Mouse (Mus musculus) limb, embryonic 12.5 days (tissue): Measurements from ENCODE around the gene Zfyve28. TPM values are rescaled to one million over a fixed set of nuclear protein-coding genes. Genes with fewer than 3 reads are reported as not detected.
A peak's percentile ranks its signal among the peaks of the same experiment; 100 is the strongest.

Experiments
- ATAC-seq: fragments of 200-750 bp; cut with Nextera tagmentation; 2 replicates; pipeline ENCODE4 v1.8.0; 2017; ENCODE audit warnings: low read depth, moderate TSS enrichment; ENCODE audit not compliant: insufficient number of reproducible peaks, insufficient read depth, low FRiP score, low TSS enrichment
- H3K27ac ChIP-seq: fragments of 300-500 bp; sonication (generic); 2 replicates; pipeline ENCODE4 v1.5.1; 2016; ENCODE audit warnings: mild to moderate bottlenecking, moderate library complexity
- H3K27me3 ChIP-seq: fragments of 300-500 bp; sonication (generic); 2 replicates; pipeline ENCODE4 v1.6.1; 2016; ENCODE audit warnings: mild to moderate bottlenecking, moderate library complexity
- H3K36me3 ChIP-seq: fragments of 300-500 bp; sonication (generic); 2 replicates; pipeline ENCODE4 v1.6.1; 2016; ENCODE audit warnings: mild to moderate bottlenecking, moderate library complexity
- H3K4me1 ChIP-seq: fragments of 300-500 bp; sonication (generic); replicated peaks from 2 replicates; pipeline ENCODE4 v1.6.1; 2016
- H3K4me2 ChIP-seq: fragments of 300-500 bp; sonication (generic); 2 replicates; pipeline ENCODE4 v1.6.1; 2016; ENCODE audit warnings: mild to moderate bottlenecking, moderate library complexity
- H3K4me3 ChIP-seq: fragments of 300-500 bp; sonication (generic); replicated peaks from 2 replicates; pipeline ENCODE4 v1.5.1; 2016; ENCODE audit warnings: mild to moderate bottlenecking
- H3K9ac ChIP-seq: fragments of 300-500 bp; sonication (generic); replicated peaks from 2 replicates; pipeline ENCODE4 v1.6.1; 2016; ENCODE audit warnings: mild to moderate bottlenecking, moderate library complexity
- H3K9me3 ChIP-seq: fragments of 300-500 bp; sonication (generic); 2 replicates; pipeline ENCODE4 v1.6.1; 2016; ENCODE audit warnings: mild to moderate bottlenecking, moderate library complexity
- WGBS: fragments of 180-500 bp; shearing (Covaris S2); methylation state at CpG from one replicate; pipeline ENCODE4 v1.1.7; 2016; 5-methylcytosine and 5-hydroxymethylcytosine counted together
- polyA plus RNA-seq: library from polyadenylated mRNA; unstranded; fragments of >200 nt; fragmentation: Nextera tagmentation; extraction: Ambion mirVana; gene quantifications from 2 replicates; pipeline ENCODE4 v1.2.1, GENCODE M21; 2016

Gene Zfyve28
- polyA plus RNA-seq, 1 experiment from 2014 or later = 2.0 TPM

DNA sequence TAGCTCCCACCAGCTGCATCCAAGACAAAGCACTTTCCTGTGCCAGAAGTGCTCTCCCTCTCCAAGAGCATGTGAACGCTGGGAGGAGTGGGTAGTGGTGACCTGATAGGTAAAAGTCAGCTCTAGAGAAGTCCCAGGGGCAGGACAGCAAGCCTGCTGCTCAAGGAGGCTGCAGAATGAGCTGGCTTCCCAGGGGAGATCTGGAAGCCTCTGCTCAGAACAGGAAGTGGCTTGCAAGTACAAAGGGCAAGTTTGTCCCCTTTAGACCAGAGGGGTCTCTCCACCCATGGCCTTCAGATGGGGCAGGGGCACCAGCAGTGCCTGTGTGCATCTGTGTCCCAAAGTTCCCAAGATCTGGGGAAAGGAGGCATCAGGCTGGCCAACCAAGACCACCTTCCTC lies 98.7 kb downstream of the Zfyve28 start:
- Histone ChIP-seq H3K27ac (no peak overlapping the region), H3K4me2 (no peak overlapping the region), H3K4me3 (no peak overlapping the region), H3K9me3 (no peaks in the 10 kb centered on the region), H3K4me1 (peaks cover 37% of the 10 kb centered on the region), H3K9ac (no peak overlapping the region), H3K36me3 (peaks cover 9% of the 10 kb centered on the region; the same call in 1 of the 2 replicates), H3K27me3 (peaks cover 4% of the 10 kb centered on the region; the same call in 1 of the 2 replicates)
- ATAC-seq = no peak
- WGBS = 64% methylated on average over 1 of the region's 1 CpGs

DNA sequence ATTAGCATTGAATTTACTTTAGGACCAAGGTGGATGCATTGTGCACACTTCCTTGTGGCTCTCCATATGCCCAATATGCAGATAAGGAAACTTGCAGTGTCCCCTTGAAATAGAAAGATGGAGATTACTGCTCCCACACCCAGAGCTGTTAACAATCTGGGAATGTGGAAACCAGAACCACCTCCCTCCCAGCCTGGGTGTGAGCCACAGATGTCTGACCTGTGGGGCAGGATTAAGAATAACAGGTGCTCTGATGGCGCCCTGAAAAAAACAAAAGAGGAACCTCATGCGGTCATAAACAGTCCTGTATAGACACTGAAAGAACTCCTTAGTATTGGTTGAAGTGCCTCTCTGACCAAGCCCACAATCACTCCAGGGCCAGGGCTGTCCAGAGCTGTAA lies 99.4 kb downstream of the Zfyve28 start:
- Histone ChIP-seq H3K36me3 (peaks cover 14% of the 10 kb centered on the region), H3K4me2 (peak overlapping the region; percentile 70), H3K9me3 (no peaks in the 10 kb centered on the region), H3K27me3 (peaks cover 4% of the 10 kb centered on the region; the same call in 1 of the 2 replicates), H3K4me1 (peaks cover 44% of the 10 kb centered on the region), H3K9ac (peak overlapping the region; percentile 63; the same call in 1 of the 2 replicates), H3K4me3 (peak overlapping the region; percentile 95; the same call in 1 of the 2 replicates), H3K27ac (no peak overlapping the region)
- 67% methylated on average over 2 of the region's 2 CpGs for WGBS
- no peak for ATAC-seq

DNA sequence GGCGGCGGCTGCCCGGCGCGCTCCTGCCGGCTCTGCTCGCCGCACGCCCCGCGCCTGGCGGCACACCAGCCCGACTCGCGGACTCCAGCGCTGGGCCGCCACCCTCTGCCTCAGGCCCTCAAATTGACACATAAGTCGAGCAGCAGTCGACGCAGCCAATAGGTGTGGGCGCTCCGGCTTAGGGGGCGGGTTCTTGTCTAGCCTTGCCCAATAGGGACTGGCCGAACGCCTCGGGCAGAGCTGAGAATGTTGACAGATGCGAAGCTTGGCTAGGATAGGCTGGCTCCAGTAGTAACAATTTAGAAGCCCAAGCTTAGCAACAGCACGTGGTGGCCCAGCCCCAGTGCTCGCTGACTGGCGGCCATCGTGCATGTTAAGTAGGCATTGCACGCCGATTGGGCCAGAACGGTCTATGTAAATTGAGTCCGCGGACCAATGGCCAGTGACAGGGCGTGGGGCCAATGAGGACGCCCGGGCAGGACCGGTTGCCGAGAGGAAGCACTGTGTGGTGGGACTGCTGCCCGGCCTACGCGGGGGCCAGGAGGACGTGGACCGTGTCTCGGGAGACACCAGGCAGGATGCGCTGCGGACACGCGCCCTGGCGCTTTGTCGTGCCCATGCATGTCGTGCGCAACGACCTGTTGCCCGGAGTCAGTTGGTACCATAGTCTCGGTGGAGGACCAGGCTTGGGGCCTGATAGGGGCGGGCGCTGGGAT lies 100.5 kb downstream of the Zfyve28 start, which contains the start of gene Mxd4:
Gene Mxd4 (minus strand): TSS at position 120 of the 716 bp plus-strand sequence.
- ATAC-seq = peak; percentile 99
- H3K4me1 ChIP-seq = peaks cover 53% of the 10 kb centered on the region
- peaks cover 20% of the 10 kb centered on the region for H3K36me3 ChIP-seq
- no peaks in the 10 kb centered on the region for H3K9me3 ChIP-seq
- H3K27me3 ChIP-seq = peaks cover 4% of the 10 kb centered on the region; the same call in 1 of the 2 replicates
- under 1% methylated on average over 60 of the region's 60 CpGs for WGBS
- H3K4me3 ChIP-seq = peak within 1 kb of the TSS; percentile 95
- H3K4me2 ChIP-seq = peak within 1 kb of the TSS; percentile 94
- peak within 1 kb of the TSS; percentile 80 for H3K9ac ChIP-seq
- H3K27ac ChIP-seq = peak within 1 kb of the TSS; percentile 94

DNA sequence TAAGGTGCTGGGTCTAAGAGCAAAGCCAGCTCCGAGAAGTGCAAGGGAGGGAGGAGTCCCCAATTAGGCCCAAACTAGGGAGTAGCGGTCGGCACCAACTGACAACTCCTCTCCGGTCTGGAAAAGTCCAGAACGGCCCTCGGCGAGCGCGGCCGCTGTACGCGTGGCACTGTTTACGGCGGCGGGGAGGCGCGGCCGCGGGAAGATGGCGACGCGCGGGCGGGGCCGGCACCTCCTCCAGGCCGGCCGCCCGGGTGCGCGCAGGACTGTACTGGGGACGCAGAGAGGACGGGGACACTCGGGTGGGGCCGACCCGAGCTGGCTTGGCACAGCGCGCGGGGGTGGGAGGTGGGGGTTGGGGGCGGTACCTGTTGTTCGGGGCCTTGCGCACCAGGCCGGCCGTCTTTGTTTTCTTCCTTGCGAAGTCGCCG lies 101.3 kb downstream of the Zfyve28 start:
- WGBS = under 1% methylated on average over 46 of the region's 46 CpGs
- Histone ChIP-seq H3K27me3 (peaks cover 4% of the 10 kb centered on the region; the same call in 1 of the 2 replicates), H3K9me3 (no peaks in the 10 kb centered on the region), H3K4me1 (peaks cover 53% of the 10 kb centered on the region), H3K27ac (peak overlapping the region; percentile 94), H3K36me3 (peaks cover 27% of the 10 kb centered on the region), H3K4me2 (peak overlapping the region; percentile 94), H3K4me3 (peak overlapping the region; percentile 95), H3K9ac (peak overlapping the region; percentile 80)
- no peak for ATAC-seq

DNA sequence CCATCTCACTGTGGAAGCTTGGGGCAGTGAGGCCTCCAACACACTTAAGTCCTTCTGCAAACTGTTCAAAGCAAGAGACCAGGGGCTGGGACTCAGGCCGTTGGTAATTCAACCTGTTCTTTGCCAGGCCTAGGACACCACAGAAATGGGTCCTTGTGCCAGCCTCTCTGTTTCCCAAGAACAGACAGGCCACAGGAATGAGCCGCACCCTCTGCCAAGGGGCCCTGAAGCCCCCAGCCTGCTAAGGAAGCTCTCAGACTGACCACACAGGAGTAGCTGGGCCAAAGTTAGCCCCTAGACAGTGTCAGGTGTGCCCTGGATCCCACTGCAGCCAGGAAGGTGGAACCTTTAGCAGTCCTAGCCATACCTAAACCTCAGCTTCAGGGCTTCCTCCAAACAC lies 101.9 kb downstream of the Zfyve28 start:
- peak overlapping the region; percentile 94 for H3K4me2 ChIP-seq
- H3K27me3 ChIP-seq = peaks cover 4% of the 10 kb centered on the region; the same call in 1 of the 2 replicates
- peak overlapping the region; percentile 80 for H3K9ac ChIP-seq
- H3K36me3 ChIP-seq = peaks cover 33% of the 10 kb centered on the region
- H3K4me1 ChIP-seq = peaks cover 53% of the 10 kb centered on the region
- H3K4me3 ChIP-seq = peak overlapping the region; percentile 95
- ATAC-seq = no peak
- H3K27ac ChIP-seq = peak overlapping the region; percentile 94
- 65% methylated on average over 2 of the region's 2 CpGs for WGBS
- no peaks in the 10 kb centered on the region for H3K9me3 ChIP-seq

DNA sequence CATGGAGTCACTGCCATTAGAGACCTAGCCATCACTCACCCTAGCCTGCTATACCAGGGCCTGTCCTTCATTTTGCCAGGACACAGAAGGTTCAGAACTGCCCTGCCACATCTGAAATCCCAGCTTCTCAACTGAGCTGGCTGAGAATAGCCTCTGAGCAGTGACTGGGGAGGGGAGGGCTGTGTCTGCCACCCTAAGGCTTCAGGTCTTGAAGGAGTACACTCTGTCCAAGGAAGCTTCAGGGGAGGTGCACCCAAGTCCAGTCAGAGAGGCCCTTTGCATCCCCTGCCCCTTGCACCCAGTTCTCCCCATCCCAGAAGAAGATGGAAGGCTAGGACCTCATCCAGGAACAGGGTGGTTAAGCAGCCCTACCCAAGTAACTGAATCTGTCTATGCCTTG lies 102.5 kb downstream of the Zfyve28 start:
- no peak for ATAC-seq
- Histone ChIP-seq H3K4me1 (peaks cover 53% of the 10 kb centered on the region), H3K4me3 (peak overlapping the region; percentile 95), H3K9me3 (no peaks in the 10 kb centered on the region), H3K4me2 (peak overlapping the region; percentile 94), H3K27me3 (peaks cover 4% of the 10 kb centered on the region; the same call in 1 of the 2 replicates), H3K27ac (no peak overlapping the region), H3K36me3 (peaks cover 39% of the 10 kb centered on the region), H3K9ac (peak overlapping the region; percentile 80)

DNA sequence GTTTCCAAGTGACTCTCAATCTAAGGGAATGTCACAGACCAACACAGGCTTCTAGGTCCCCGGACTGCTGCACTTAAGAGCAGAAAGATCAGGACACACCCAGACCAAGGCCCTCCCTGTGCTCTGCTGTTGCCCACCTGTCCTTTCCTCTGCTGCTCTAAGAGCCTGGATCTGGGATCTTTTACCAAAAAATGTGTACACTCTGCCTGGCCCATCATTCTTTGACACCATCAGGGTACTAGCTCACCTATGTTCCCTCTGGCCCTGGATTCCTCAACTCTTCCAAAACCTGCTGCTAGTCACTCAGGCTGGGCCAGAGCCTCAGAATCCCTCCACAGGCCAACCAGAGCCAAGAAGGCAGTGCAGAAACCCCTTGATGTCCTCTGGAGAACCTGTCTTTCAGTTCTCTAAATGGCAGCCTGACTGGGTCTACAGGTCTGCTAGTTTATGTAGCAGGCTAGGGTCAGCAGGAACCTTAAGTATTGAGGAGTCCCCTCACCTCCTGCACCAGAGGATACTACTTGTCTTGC lies 103.1 kb downstream of the Zfyve28 start:
- 90% methylated on average over 1 of the region's 1 CpGs for WGBS
- H3K4me2 ChIP-seq = peak overlapping the region; percentile 94
- peak overlapping the region; percentile 80; the same call in 1 of the 2 replicates for H3K9ac ChIP-seq
- no peaks in the 10 kb centered on the region for H3K27me3 ChIP-seq
- no peak overlapping the region for H3K27ac ChIP-seq
- peaks cover 53% of the 10 kb centered on the region for H3K4me1 ChIP-seq
- H3K36me3 ChIP-seq = peaks cover 45% of the 10 kb centered on the region
- H3K9me3 ChIP-seq = no peaks in the 10 kb centered on the region
- no peak for ATAC-seq
- 0 out of 2 replicates have a peak overlapping the region, but pooled peaks have one; percentile 95 for H3K4me3 ChIP-seq

DNA sequence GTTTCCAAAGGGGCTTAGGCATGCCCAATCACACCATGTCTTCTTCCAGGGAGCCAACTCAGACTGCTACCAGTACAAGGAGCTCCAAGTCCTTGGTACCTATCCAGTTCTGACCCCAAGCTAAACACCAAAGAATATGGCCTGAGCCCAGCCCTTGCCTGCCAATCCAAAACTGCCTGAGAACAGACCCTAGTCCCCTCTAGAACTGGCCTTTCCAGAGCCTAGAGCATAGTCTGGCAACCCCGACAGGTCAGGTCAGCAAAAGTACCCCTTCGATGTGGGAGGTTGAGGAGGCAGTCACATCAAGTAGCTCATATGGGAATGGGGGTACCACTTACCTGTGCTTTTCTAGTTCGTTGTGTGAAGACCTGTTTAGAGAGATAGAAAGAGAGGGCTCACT lies 104.3 kb downstream of the Zfyve28 start:
- Histone ChIP-seq H3K4me3 (no peak overlapping the region), H3K27me3 (no peaks in the 10 kb centered on the region), H3K9me3 (no peaks in the 10 kb centered on the region), H3K4me1 (peaks cover 46% of the 10 kb centered on the region), H3K9ac (no peak overlapping the region; the same call in 1 of the 2 replicates), H3K27ac (no peak overlapping the region), H3K4me2 (no peak overlapping the region), H3K36me3 (peaks cover 49% of the 10 kb centered on the region)
- no peak for ATAC-seq
- WGBS = 93% methylated on average over 3 of the region's 3 CpGs

DNA sequence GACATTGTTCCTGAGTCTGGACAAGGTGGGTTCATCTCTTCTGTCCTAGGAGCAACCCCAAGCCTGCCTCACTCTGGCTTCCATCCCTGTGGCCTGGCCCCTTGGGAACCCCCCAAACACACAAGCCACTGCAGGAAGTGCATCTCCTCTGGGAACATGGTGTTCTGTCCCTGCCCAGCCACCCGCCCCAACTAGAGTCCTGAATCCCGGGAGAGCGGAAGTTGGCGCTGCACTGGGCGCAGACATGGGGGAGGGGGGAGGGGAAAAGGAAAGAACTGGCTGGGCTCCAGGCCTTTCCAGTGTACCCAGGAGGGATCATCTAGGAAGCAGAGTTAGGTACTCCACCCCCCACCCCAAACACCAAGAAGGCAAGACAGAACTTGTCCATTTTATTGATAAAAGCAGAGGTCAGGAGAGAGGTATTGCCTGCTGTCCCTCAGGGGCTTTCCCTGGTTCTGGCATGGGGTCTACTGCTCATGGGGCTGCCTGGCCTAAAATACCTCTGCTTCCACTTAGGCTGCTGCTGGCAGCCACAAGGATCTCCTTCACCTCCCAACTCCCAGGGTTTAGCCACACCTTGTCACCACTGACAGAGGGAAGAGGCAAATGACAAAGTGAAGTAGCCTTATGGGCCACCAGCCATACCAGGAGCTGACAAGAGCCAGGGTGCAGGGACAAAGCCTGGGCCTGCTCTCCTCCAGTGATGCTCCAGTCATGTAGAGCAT lies 104.9 kb downstream of the Zfyve28 start:
- WGBS = 78% methylated on average over 5 of the region's 5 CpGs
- no peaks in the 10 kb centered on the region for H3K9me3 ChIP-seq
- H3K27ac ChIP-seq = no peak overlapping the region
- no peak overlapping the region for H3K9ac ChIP-seq
- ATAC-seq = no peak
- no peak overlapping the region for H3K4me3 ChIP-seq
- no peaks in the 10 kb centered on the region for H3K27me3 ChIP-seq
- H3K36me3 ChIP-seq = peaks cover 56% of the 10 kb centered on the region
- no peak overlapping the region for H3K4me2 ChIP-seq
- peaks cover 39% of the 10 kb centered on the region for H3K4me1 ChIP-seq

DNA sequence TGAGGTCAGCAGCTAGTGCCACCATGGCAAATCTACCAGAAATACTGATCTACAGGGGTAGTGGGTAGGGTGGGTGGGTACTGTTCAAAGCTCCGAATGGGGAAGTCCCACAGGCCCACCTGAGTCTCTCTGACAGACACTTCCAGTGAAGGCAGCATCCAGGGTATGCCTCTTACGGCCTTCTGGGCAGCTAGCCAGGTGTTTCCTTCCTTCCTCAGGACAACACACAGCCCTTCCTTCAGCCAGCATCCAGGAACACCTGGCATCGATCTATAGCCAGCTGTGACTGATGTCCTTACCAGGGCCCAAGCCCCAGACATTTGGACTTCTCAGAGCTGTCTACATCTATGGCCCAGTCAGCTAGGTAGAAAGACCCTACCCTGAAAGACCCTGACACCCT lies 105.8 kb downstream of the Zfyve28 start:
- Histone ChIP-seq H3K4me1 (peaks cover 38% of the 10 kb centered on the region), H3K27me3 (no peaks in the 10 kb centered on the region), H3K4me2 (no peak overlapping the region), H3K9me3 (no peaks in the 10 kb centered on the region), H3K27ac (no peak overlapping the region), H3K4me3 (no peak overlapping the region), H3K36me3 (peaks cover 64% of the 10 kb centered on the region), H3K9ac (no peak overlapping the region)
- ATAC-seq = no peak
- WGBS = 80% methylated on average over 3 of the region's 3 CpGs

DNA sequence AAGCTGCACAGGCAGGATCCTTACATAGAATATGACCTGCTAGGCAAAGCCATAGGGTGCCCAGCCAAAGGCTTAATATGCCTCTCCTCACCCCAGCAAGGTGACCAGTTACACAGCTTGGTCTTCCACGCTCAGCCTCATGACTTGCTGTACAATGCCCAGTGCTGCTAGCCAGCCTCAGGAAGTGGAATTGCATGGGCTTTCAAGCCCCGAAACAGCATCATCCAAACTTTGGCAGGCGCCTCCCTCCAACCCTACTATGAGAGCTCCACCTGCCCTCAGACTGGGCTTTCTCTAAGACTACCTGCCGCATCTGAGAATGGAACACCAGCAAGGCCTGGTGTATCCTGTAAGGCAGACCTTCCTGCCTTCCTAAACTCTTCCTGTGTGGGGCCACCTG lies 110.4 kb downstream of the Zfyve28 start:
- no peaks in the 10 kb centered on the region for H3K9me3 ChIP-seq
- no peak overlapping the region for H3K27ac ChIP-seq
- ATAC-seq = no peak
- 90% methylated on average over 4 of the region's 4 CpGs for WGBS
- no peaks in the 10 kb centered on the region for H3K27me3 ChIP-seq
- H3K4me1 ChIP-seq = no peaks in the 10 kb centered on the region
- H3K4me2 ChIP-seq = no peak overlapping the region
- peaks cover 92% of the 10 kb centered on the region for H3K36me3 ChIP-seq
- no peak overlapping the region for H3K9ac ChIP-seq
- no peak overlapping the region for H3K4me3 ChIP-seq
